Mouse (Mus musculus) right cerebral cortex, postnatal 4 days (tissue): ENCODE results near the gene Engase.

ENCODE experiments used
- DNase-seq: peaks from one replicate; pipeline ENCODE4 v3.0.0-alpha.2; 2022

The Engase gene

DNA sequence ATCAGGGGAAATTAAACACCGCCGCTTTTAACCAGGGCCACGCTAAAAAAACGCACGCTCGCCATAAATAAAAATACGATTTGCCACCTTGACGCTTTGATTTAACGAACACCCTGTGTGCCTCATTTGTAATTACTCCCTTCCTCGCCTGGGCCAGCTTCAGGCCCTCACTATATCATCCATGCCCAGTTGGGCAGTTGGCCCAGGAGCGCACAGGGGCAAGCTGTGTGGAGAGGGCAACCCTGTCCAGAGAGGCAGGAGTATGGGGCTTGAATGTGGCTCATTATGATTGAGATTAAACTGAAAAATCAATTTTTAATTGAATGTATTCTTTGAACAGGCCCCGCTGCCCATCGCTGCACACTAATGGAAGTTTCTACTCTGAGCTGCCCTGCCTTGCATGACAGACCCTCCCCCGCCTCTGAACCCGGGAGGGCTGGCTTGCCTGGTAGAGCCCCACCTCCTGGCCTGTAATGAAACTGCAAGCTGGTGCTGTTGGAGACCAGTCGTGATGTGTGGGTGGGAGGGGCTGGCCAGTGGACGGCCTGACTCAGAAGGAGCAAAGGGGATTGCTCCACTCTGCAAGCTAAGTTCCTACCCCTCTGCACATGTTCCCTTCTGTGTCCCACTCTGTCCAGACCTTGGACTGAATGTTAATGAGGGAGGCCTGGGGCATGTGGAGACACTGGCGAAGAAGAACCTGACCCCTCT lies 57.9 kb downstream of the Engase start:
- peak; percentile 44 for DNase-seq

DNA sequence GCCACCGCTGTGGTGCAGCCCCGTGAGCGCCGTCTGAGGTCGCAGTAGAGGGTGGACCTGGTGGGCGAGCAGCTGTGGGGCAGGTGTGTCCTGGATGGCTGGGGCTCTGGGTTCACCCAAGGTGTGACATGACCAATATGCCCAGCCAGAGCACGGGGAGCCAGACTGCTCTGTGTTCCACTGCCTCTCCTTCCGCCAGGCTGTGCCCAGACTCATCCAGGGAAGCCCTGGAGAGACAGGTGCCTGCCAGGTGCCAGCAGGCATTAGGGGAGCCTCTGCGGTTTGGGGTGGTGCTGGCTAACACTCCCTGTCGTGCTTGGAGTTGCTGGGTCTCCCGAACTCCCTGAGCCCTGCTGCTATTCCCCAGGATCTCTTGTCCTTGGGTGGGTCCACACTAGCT lies 61.4 kb downstream of the Engase start:
- no peak for DNase-seq
